Mouse (Mus musculus) heart, embryonic 14.5 days (tissue): Measurements from ENCODE around the gene Mlst8. TPM values are rescaled to one million over a fixed set of nuclear protein-coding genes. Genes with fewer than 3 reads are reported as not detected.

Source experiments
- ATAC-seq: fragments of 200-750 bp; cut with Nextera tagmentation; 2 replicates; pipeline ENCODE4 v1.8.0; 2017; ENCODE audit warnings: low read depth, moderate TSS enrichment; ENCODE audit not compliant: insufficient number of reproducible peaks, insufficient read depth, low FRiP score
- H3K27ac ChIP-seq, 2 experiments: fragments of 200-500 bp in 1 of 2; fragments of 300-500 bp in 1 of 2; sonication (generic) in 1 of 2; replicated peaks in 1 of 2; 2 replicates each; pipeline ENCODE4 v1.5.1; 2012 to 2014; ENCODE audit warnings: low read depth in 2 of 2, low read length in 2 of 2, control low read depth in 1 of 2, mild to moderate bottlenecking in 1 of 2, mixed read lengths in 1 of 2; ENCODE audit not compliant: control insufficient read depth in 1 of 2, insufficient read depth in 1 of 2
- H3K27me3 ChIP-seq: fragments of 300-500 bp; sonication (generic); 2 replicates; pipeline ENCODE4 v1.6.1; 2014; ENCODE audit warnings: mild to moderate bottlenecking, low read length, control low read depth; ENCODE audit not compliant: control insufficient read depth, insufficient read depth
- H3K36me3 ChIP-seq: fragments of 300-500 bp; sonication (generic); 2 replicates; pipeline ENCODE4 v1.6.1; 2014; ENCODE audit warnings: mild to moderate bottlenecking, control low read depth, low read length, mixed read lengths; ENCODE audit not compliant: control insufficient read depth, insufficient read depth
- H3K4me1 ChIP-seq, 2 experiments: fragments of 200-500 bp in 1 of 2; fragments of 300-500 bp in 1 of 2; sonication (generic) in 1 of 2; 2 replicates each; pipeline ENCODE4 v1.6.1; 2012 to 2014; ENCODE audit warnings: low read length in 2 of 2, control low read depth in 1 of 2, mixed read lengths in 1 of 2; ENCODE audit not compliant: control insufficient read depth in 2 of 2, insufficient read depth in 2 of 2
- H3K4me2 ChIP-seq: fragments of 300-500 bp; sonication (generic); 2 replicates; pipeline ENCODE4 v1.6.1; 2014; ENCODE audit warnings: mild to moderate bottlenecking, low read length
- H3K4me3 ChIP-seq, 2 experiments: fragments of 200-500 bp in 1 of 2; fragments of 300-500 bp in 1 of 2; sonication (generic) in 1 of 2; 2 replicates each; pipeline ENCODE4 v1.5.1; 2012 to 2014; ENCODE audit warnings: low read length in 2 of 2, mild to moderate bottlenecking in 2 of 2, control low read depth in 1 of 2, low read depth in 1 of 2, moderate library complexity in 1 of 2; ENCODE audit not compliant: control insufficient read depth in 1 of 2, insufficient read depth in 1 of 2
- H3K9ac ChIP-seq: fragments of 300-500 bp; sonication (generic); 2 replicates; pipeline ENCODE4 v1.6.1; 2014; ENCODE audit warnings: mild to moderate bottlenecking, low read length
- H3K9me3 ChIP-seq: fragments of 300-500 bp; sonication (generic); 2 replicates; pipeline ENCODE4 v1.6.1; 2016; ENCODE audit warnings: low read length, control low read depth; ENCODE audit not compliant: control insufficient read depth
- WGBS: fragments of 180-500 bp; shearing (Covaris S2); extraction: QIAGEN DNeasy Blood & Tissue Kit; methylation state at CpG from one replicate; pipeline ENCODE4 v1.1.7; 2014; 5-methylcytosine and 5-hydroxymethylcytosine counted together
- polyA plus RNA-seq: library from polyadenylated mRNA; unstranded; fragments of >200 nt; fragmentation: Nextera tagmentation; extraction: Ambion mirVana; gene quantifications from 2 replicates; pipeline ENCODE4 v1.2.1, GENCODE M21; 2014

Gene Mlst8
- polyA plus RNA-seq, 1 experiment from 2014 or later, result 17.5 TPM

GRCm38 (mm10) chr17:24488662-24489264 lies 9.9 kb upstream of the Mlst8 start:
- H3K9me3 ChIP-seq, result no peaks in the 10 kb centered on the region
- H3K36me3 ChIP-seq, result no peaks in the 10 kb centered on the region
- peaks cover 41% of the 10 kb centered on the region for H3K27me3 ChIP-seq
- H3K4me1 ChIP-seq, result peaks cover 7 to 17% of the 10 kb centered on the region in 2 experiments; a peak in 3 of 4 replicates
- H3K4me2 ChIP-seq, result peak overlapping the region; percentile 98
- under 1% methylated on average over 57 of the region's 81 CpGs for WGBS
- H3K27ac ChIP-seq, result no peak overlapping the region
- peak overlapping the region; percentile 71 for H3K9ac ChIP-seq
- ATAC-seq, result no peak; the same call in 1 of the 2 replicates
- peak overlapping the region; percentile 52 to 55 for H3K4me3 ChIP-seq

GRCm38 (mm10) chr17:24488186-24488661 lies 9.3 kb upstream of the Mlst8 start, which contains the start of gene Caskin1:
TSS of gene Caskin1 (plus strand) at chr17:24488601.
- H3K4me1 ChIP-seq, result peaks cover 7 to 17% of the 10 kb centered on the region in 2 experiments; a peak in 3 of 4 replicates
- peak within 1 kb of the TSS; percentile 52 to 55 for H3K4me3 ChIP-seq
- no peaks in the 10 kb centered on the region for H3K36me3 ChIP-seq
- H3K4me2 ChIP-seq, result peak within 1 kb of the TSS; percentile 98
- H3K9ac ChIP-seq, result peak within 1 kb of the TSS; percentile 71
- ATAC-seq, result peak; percentile 44; the same call in 1 of the 2 replicates
- H3K27me3 ChIP-seq, result peaks cover 41% of the 10 kb centered on the region
- no peak within 1 kb of the TSS for H3K27ac ChIP-seq
- WGBS, result under 1% methylated on average over 45 of the region's 45 CpGs
- H3K9me3 ChIP-seq, result no peaks in the 10 kb centered on the region

- Histone ChIP-seq H3K27ac (no peak overlapping the region), H3K27me3 (peaks cover 32% of the 10 kb centered on the region), H3K4me2 (no peak overlapping the region), H3K36me3 (no peaks in the 10 kb centered on the region), H3K9ac (no peak overlapping the region), H3K9me3 (no peaks in the 10 kb centered on the region), H3K4me3 (no peak overlapping the region), H3K4me1 (peaks cover 7 to 17% of the 10 kb centered on the region in 2 experiments; a peak in 3 of 4 replicates)
- WGBS, result 38% methylated on average over 11 of the region's 11 CpGs
- no peak for ATAC-seq
Observed at GRCm38 (mm10) chr17:24485090-24485860, 6.4 kb upstream of the Mlst8 start.

- H3K4me2 ChIP-seq, result no peak overlapping the region
- WGBS, result 86% methylated on average over 3 of the region's 3 CpGs
- peaks cover 7 to 12% of the 10 kb centered on the region in 2 experiments; a peak in 3 of 4 replicates for H3K4me1 ChIP-seq
- H3K36me3 ChIP-seq, result no peaks in the 10 kb centered on the region
- no peak for ATAC-seq
- H3K27ac ChIP-seq, result no peak overlapping the region
- H3K4me3 ChIP-seq, result no peak overlapping the region
- H3K27me3 ChIP-seq, result peaks cover 17% of the 10 kb centered on the region
- no peak overlapping the region for H3K9ac ChIP-seq
- no peaks in the 10 kb centered on the region for H3K9me3 ChIP-seq
Observed at GRCm38 (mm10) chr17:24483495-24483894, 4.6 kb upstream of the Mlst8 start.

GRCm38 (mm10) chr17:24481027-24481815 lies 2.3 kb upstream of the Mlst8 start:
- no peak for ATAC-seq
- 95% methylated on average over 20 of the region's 20 CpGs for WGBS

GRCm38 (mm10) chr17:24480201-24480826 lies 1.4 kb upstream of the Mlst8 start:
- Histone ChIP-seq H3K27me3 (no peaks in the 10 kb centered on the region), H3K27ac (no peak overlapping the region), H3K9ac (no peak overlapping the region), H3K4me3 (no peak overlapping the region), H3K36me3 (peaks cover 25% of the 10 kb centered on the region), H3K4me1 (peaks cover 7 to 8% of the 10 kb centered on the region in 2 experiments; a peak in 3 of 4 replicates), H3K9me3 (no peaks in the 10 kb centered on the region), H3K4me2 (no peak overlapping the region)
- no peak for ATAC-seq
- WGBS, result 46% methylated on average over 3 of the region's 3 CpGs

More at GRCm38 (mm10) chr17:24481027-24481815, 2.3 kb upstream of the Mlst8 start:
- no peaks in the 10 kb centered on the region for H3K9me3 ChIP-seq
- H3K4me3 ChIP-seq, result no peak overlapping the region
- no peak overlapping the region for H3K27ac ChIP-seq
- peaks cover 16% of the 10 kb centered on the region for H3K36me3 ChIP-seq
- H3K4me2 ChIP-seq, result no peak overlapping the region
- H3K27me3 ChIP-seq, result no peaks in the 10 kb centered on the region
- no peak overlapping the region for H3K9ac ChIP-seq
- peaks cover 10 to 11% of the 10 kb centered on the region in 2 experiments; a peak in 3 of 4 replicates for H3K4me1 ChIP-seq

GRCm38 (mm10) chr17:24479431-24479830 lies 553 bp upstream of the Mlst8 start:
- peak overlapping the region; percentile 56 for H3K9ac ChIP-seq
- H3K4me2 ChIP-seq, result peak overlapping the region; percentile 62
- no peak overlapping the region for H3K27ac ChIP-seq
- peaks cover 34% of the 10 kb centered on the region for H3K36me3 ChIP-seq
- no peaks in the 10 kb centered on the region for H3K27me3 ChIP-seq
- no peaks in the 10 kb centered on the region for H3K9me3 ChIP-seq
- WGBS, result 20% methylated on average over 1 of the region's 1 CpGs
- H3K4me1 ChIP-seq, result peaks cover 5 to 6% of the 10 kb centered on the region in 2 experiments; a peak in 3 of 4 replicates
- peak overlapping the region in 1 of 2 experiments; percentile 81; a peak in 2 of 4 replicates for H3K4me3 ChIP-seq
- no peak for ATAC-seq
